Mouse (Mus musculus): ENCODE results near the gene Olfr1143. TPM values are rescaled to one million over a fixed set of nuclear protein-coding genes. Genes with fewer than 3 reads are reported as not detected.

Gene Olfr1143
- total RNA-seq (2023): not detected

DNA sequence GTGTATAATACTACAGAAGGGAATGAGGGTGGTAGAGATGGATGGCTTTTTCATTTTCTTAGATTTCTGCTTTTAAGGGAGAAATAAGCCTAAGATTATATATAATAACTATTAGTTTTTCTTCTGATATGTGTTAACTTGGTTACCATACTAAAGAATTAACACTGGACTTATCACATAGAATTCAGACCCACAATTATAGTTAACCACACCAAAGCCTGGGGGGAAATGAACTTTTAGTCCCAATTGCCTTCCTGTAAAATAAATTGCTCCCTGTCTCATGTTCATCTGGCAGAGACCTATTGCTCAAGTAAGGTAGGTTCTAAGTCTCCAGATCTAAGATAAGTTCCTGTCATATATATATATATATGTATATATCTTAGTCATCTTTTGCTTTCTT, at the start of gene Olfr1143:
Gene Olfr1143, plus strand, starts transcription at position 301 of the 400 bp plus-strand sequence.

DNA sequence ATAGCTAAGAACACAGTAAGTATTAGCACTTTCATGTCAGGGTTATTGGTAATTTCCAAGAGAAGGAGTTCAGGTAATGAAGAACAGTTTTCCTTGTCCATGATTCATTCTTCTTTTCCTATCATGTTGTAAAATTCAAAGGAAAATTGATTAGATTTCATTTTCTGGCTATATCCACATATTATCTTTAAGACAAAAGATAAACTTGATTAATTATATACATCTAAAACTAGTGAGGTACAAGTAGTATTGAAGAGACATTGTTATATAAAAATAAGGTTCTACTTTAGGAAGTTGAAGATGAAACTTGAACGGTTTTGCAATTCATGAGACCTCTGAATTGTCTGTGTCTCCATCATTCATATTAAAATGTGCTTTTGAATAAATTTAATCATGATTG, 46.5 kb upstream of the Olfr1143 start, which contains the start of gene Olfr1141:
Gene Olfr1141, minus strand, starts transcription at position 101 of the 400 bp plus-strand sequence.

DNA sequence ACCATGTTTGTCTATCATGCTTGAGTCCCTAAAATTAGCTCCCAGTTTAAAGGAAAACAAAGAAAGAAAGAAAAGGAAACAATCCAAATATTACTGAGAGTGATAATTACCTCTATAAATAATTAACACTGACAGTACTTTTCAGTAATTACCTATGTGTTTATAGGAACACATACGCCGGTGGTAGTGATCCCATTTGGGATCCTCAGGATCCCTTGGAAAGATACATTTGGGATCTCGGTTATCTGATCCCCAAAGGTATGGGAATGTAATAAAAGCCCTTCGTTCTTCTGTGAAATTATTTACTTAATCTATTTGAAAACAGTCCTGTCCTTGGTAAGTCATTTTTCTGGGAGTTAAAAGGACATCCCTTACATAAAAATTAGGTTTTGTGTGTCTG, 21.2 kb upstream of the Olfr1143 start, which contains the start of gene Olfr152:
Gene Olfr152, plus strand, starts transcription at position 301 of the 400 bp plus-strand sequence.

DNA sequence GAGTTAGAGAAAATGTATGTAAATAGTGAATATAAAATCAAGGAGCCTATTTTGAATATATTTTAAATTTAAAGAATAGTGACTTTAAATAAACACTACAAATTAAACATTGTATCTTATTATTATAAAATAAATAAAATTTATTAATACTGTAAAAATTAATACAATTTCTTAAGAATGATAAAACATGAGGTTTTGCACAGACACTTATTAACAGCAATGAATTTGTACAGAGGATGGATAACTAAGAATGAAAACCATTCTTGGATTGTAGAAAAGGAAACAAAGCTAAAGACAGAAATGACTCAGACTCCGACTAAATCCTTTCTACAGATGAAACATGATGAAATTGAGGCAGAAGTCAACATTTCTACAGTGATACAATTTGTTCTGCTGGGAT, 9.1 kb downstream of the Olfr1143 start, which contains the start of gene Olfr1145:
Gene Olfr1145, plus strand, starts transcription at position 301 of the 400 bp plus-strand sequence.

DNA sequence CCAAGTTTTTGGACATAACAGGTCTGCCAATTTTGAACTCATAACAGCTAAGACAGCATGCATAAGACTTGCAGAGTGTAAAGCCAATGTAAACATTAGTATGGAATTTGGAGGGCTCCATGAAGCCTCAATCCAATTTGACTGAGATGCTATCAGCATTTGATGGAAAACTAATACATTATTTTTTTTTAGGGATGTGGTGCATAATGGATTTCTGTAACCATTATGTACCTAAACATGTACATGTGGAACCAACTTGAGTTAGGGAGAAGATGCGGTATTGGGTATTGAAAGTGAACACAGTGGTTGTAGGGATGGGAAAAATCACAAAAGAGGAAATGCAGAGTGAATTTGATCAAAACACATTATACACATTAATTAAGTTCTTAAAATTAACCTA, 29.8 kb downstream of the Olfr1143 start, which contains the start of gene Olfr1148:
Gene Olfr1148, plus strand, starts transcription at position 301 of the 400 bp plus-strand sequence.

DNA sequence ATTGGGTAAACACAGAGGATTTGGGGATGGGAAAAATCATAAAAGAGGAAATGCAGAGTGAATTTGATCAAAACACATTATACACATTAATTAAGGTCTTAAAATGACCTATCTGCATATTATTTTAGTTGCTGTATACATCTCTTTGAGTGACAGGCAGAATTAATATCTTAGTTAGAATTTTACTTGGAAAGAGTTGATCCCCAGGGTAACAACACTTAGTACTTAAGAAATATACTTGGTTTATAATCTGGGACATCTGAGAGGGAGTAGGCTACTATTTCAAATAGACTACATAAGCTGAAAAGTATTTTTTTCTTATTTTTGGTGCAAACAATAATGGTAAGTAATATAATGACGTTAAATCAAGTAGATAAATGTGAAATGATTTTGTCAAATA, 43.3 kb downstream of the Olfr1143 start, which contains the start of gene Olfr1150-ps1:
Gene Olfr1150-ps1, plus strand, starts transcription at position 301 of the 400 bp plus-strand sequence.

Other genes starting within 250 kb of the Olfr1143 start
- not detected for gene Olfr1129, start 226.7 kb upstream of the Olfr1143 start, total RNA-seq (2023)
- not detected for gene Olfr1130, start 194.4 kb upstream of the Olfr1143 start, total RNA-seq (2023)
- not detected for gene Olfr1131, start 173.5 kb upstream of the Olfr1143 start, total RNA-seq (2023)
- not detected for gene Olfr1132, start 163.1 kb upstream of the Olfr1143 start, total RNA-seq (2023)
- not detected for gene Olfr1133, start 153.2 kb upstream of the Olfr1143 start, total RNA-seq (2023)
- gene Olfr1134, start 142.1 kb upstream of the Olfr1143 start, total RNA-seq (2023): not detected
- gene Olfr1135, start 126.9 kb upstream of the Olfr1143 start, total RNA-seq (2023): not detected
- gene Olfr1136, start 106.6 kb upstream of the Olfr1143 start, total RNA-seq (2023): not detected
- gene Olfr1137, start 87.4 kb upstream of the Olfr1143 start, total RNA-seq (2023): not detected
- gene Olfr1138, start 60.6 kb upstream of the Olfr1143 start, total RNA-seq (2023): not detected
- not detected for gene Olfr1140, start 56.8 kb upstream of the Olfr1143 start, total RNA-seq (2023)
- gene Olfr1141, start 46.6 kb upstream of the Olfr1143 start, total RNA-seq (2023): not detected
- not detected for gene Olfr152, start 21.1 kb upstream of the Olfr1143 start, total RNA-seq (2023)
- gene Olfr1145, start 9.2 kb downstream of the Olfr1143 start, total RNA-seq (2023): not detected
- not detected for gene Olfr1148, start 29.9 kb downstream of the Olfr1143 start, total RNA-seq (2023)
- gene Olfr1150-ps1, start 43.4 kb downstream of the Olfr1143 start, total RNA-seq (2023): not detected
- not detected for gene Olfr1151, start 55.3 kb downstream of the Olfr1143 start, total RNA-seq (2023)
- not detected for gene Olfr1152, start 65.9 kb downstream of the Olfr1143 start, total RNA-seq (2023)
- not detected for gene Olfr1153, start 94.4 kb downstream of the Olfr1143 start, total RNA-seq (2023)
- not detected for gene Olfr1154, start 104.6 kb downstream of the Olfr1143 start, total RNA-seq (2023)
- gene Olfr1155, start 144.5 kb downstream of the Olfr1143 start, total RNA-seq (2023): not detected
- not detected for gene Olfr1156, start 152.5 kb downstream of the Olfr1143 start, total RNA-seq (2023)
- gene Olfr1157, start 167.7 kb downstream of the Olfr1143 start, total RNA-seq (2023): not detected
- gene Olfr74, start 174.1 kb downstream of the Olfr1143 start, total RNA-seq (2023): not detected
- not detected for gene Olfr1158, start 189.5 kb downstream of the Olfr1143 start, total RNA-seq (2023)
- not detected for gene Olfr1160, start 207.7 kb downstream of the Olfr1143 start, total RNA-seq (2023)
- not detected for gene Olfr1161, start 222.2 kb downstream of the Olfr1143 start, total RNA-seq (2023)
- gene Olfr73, start 237.1 kb downstream of the Olfr1143 start, total RNA-seq (2023): not detected